Mouse (Mus musculus): ENCODE measurements at regions not wholly inside any gene's neighbourhood (a gene's known extent, or its start where the extent isn't known, plus 50 kb on each side); places are given as distances from the start of the nearest gene placed in this dataset.

- Histone ChIP-seq H3K9me3 (ENCODE audit: control insufficient read depth, low read length) (no peaks in the 10 kb centered on the region), H3K9ac (ENCODE audit: low read length) (no peak overlapping the region), H3K27ac (replicated peaks) (no peak overlapping the region), H3K4me2 (replicated peaks; ENCODE audit: low read depth) (no peak overlapping the region), H3K4me1 (replicated peaks; ENCODE audit: control insufficient read depth, insufficient read depth) (no peaks in the 10 kb centered on the region), H3K27me3 (ENCODE audit: control insufficient read depth, insufficient read depth, low read length) (no peaks in the 10 kb centered on the region), H3K4me3 (ENCODE audit: low read depth, low read length) (no peak overlapping the region), H3K36me3 (ENCODE audit: control insufficient read depth, insufficient read depth, low read length) (no peaks in the 10 kb centered on the region)
- no peak for DNase-seq (ENCODE audit: low spot score)
- WGBS: 90% methylated on average over 4 of the region's 4 CpGs
- ATAC-seq (ENCODE audit: low FRiP score, low TSS enrichment): no peak
- TF ChIP-seq EP300 (optimal IDR thresholded peaks at IDR 0.05): no peak
- TF ChIP-seq CTCF (IDR thresholded peaks at IDR 0.05; ENCODE audit: low read depth): no peak
Observed at GRCm38 (mm10) chr1:75850131-75850530, 304.1 kb downstream of the Slc4a3 start.

DNA sequence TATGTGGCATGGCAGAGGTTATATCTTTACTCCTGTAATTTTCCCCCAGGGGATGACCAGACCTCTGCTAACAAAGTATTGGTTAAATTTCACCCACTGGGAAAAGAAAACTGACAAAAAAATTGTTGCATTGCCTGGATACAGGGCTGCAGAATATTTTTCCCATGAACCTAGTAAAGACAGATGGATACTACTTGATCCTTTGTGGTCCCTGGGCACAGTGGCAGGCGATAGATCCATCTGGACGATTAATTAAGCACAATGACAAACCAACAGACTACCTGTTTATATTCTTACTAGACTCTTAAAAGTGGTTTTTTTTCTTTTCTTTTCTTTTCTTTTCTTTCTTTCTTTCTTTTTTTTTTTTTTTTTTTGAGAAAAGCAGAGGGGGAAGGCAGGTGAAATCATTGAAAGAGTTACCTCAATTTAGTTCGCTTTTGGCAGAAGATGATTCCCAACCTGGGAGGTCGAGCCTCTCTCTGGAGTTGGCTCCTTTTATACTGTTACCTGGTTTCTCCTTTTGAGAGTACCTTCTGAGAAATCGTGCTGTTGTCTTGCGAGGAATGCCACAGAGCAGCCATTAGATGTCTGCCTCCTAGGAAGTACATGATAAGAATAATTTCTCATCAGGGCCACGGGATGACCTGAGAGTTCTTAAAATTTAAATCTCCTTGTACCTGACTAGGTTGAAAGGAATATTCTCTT lies 312.6 kb downstream of the Slc4a3 start:
- Histone ChIP-seq H3K9ac (ENCODE audit: low read length) (no peak overlapping the region), H3K36me3 (ENCODE audit: control insufficient read depth, insufficient read depth, low read length) (no peaks in the 10 kb centered on the region), H3K4me1 (replicated peaks; ENCODE audit: control insufficient read depth, insufficient read depth) (no peaks in the 10 kb centered on the region), H3K9me3 (ENCODE audit: control insufficient read depth, low read length) (no peaks in the 10 kb centered on the region), H3K27me3 (ENCODE audit: control insufficient read depth, insufficient read depth, low read length) (no peaks in the 10 kb centered on the region), H3K4me2 (replicated peaks; ENCODE audit: low read depth) (no peak overlapping the region), H3K27ac (replicated peaks) (no peak overlapping the region), H3K4me3 (ENCODE audit: low read depth, low read length) (no peak overlapping the region)
- DNase-seq (ENCODE audit: low spot score): no peak
- 77% methylated on average over 7 of the region's 7 CpGs for WGBS
- no peak for ATAC-seq (ENCODE audit: low FRiP score, low TSS enrichment)
- TF ChIP-seq CTCF (IDR thresholded peaks at IDR 0.05; ENCODE audit: low read depth) (no peak), EP300 (optimal IDR thresholded peaks at IDR 0.05) (no peak)

- DNase-seq (ENCODE audit: low spot score) (no peak), ATAC-seq (ENCODE audit: low FRiP score, low TSS enrichment) (no peak)
- TF ChIP-seq EP300 (optimal IDR thresholded peaks at IDR 0.05) (no peak), CTCF (IDR thresholded peaks at IDR 0.05; ENCODE audit: low read depth) (no peak)
- no peak overlapping the region for H3K27ac ChIP-seq (replicated peaks)
- no peak overlapping the region for H3K9ac ChIP-seq (ENCODE audit: low read length)
- no peaks in the 10 kb centered on the region for H3K9me3 ChIP-seq (ENCODE audit: control insufficient read depth, low read length)
- 63% methylated on average over 4 of the region's 4 CpGs for WGBS
- H3K4me1 ChIP-seq (replicated peaks; ENCODE audit: control insufficient read depth, insufficient read depth): no peaks in the 10 kb centered on the region
- no peak overlapping the region for H3K4me3 ChIP-seq (ENCODE audit: low read depth, low read length)
- no peaks in the 10 kb centered on the region for H3K36me3 ChIP-seq (ENCODE audit: control insufficient read depth, insufficient read depth, low read length)
- H3K27me3 ChIP-seq (ENCODE audit: control insufficient read depth, insufficient read depth, low read length): no peaks in the 10 kb centered on the region
- no peak overlapping the region for H3K4me2 ChIP-seq (replicated peaks; ENCODE audit: low read depth)
Observed at GRCm38 (mm10) chr1:75862757-75863156, 316.7 kb downstream of the Slc4a3 start.

GRCm38 (mm10) chr1:75866556-75866955 lies 320.5 kb downstream of the Slc4a3 start:
- no peak for TF ChIP-seq CTCF (IDR thresholded peaks at IDR 0.05; ENCODE audit: low read depth)
- no peak for TF ChIP-seq EP300 (optimal IDR thresholded peaks at IDR 0.05)
- H3K36me3 ChIP-seq (ENCODE audit: control insufficient read depth, insufficient read depth, low read length): no peaks in the 10 kb centered on the region
- H3K9me3 ChIP-seq (ENCODE audit: control insufficient read depth, low read length): no peaks in the 10 kb centered on the region
- ATAC-seq (ENCODE audit: low FRiP score, low TSS enrichment): no peak
- no peaks in the 10 kb centered on the region for H3K27me3 ChIP-seq (ENCODE audit: control insufficient read depth, insufficient read depth, low read length)
- WGBS: 41% methylated on average over 6 of the region's 6 CpGs
- no peak overlapping the region for H3K9ac ChIP-seq (ENCODE audit: low read length)
- no peak overlapping the region for H3K4me3 ChIP-seq (ENCODE audit: low read depth, low read length)
- H3K4me2 ChIP-seq (replicated peaks; ENCODE audit: low read depth): no peak overlapping the region
- no peak for DNase-seq (ENCODE audit: low spot score)
- no peak overlapping the region for H3K27ac ChIP-seq (replicated peaks)
- H3K4me1 ChIP-seq (replicated peaks; ENCODE audit: control insufficient read depth, insufficient read depth): no peaks in the 10 kb centered on the region

GRCm38 (mm10) chr1:75869414-75869813 lies 323.3 kb downstream of the Slc4a3 start:
- no peak for TF ChIP-seq EP300 (optimal IDR thresholded peaks at IDR 0.05)
- no peak for TF ChIP-seq CTCF (IDR thresholded peaks at IDR 0.05; ENCODE audit: low read depth)
- Histone ChIP-seq H3K36me3 (ENCODE audit: control insufficient read depth, insufficient read depth, low read length) (no peaks in the 10 kb centered on the region), H3K27ac (replicated peaks) (no peak overlapping the region), H3K4me3 (ENCODE audit: low read depth, low read length) (no peak overlapping the region), H3K27me3 (ENCODE audit: control insufficient read depth, insufficient read depth, low read length) (no peaks in the 10 kb centered on the region), H3K4me1 (replicated peaks; ENCODE audit: control insufficient read depth, insufficient read depth) (no peaks in the 10 kb centered on the region), H3K9ac (ENCODE audit: low read length) (no peak overlapping the region), H3K4me2 (replicated peaks; ENCODE audit: low read depth) (no peak overlapping the region), H3K9me3 (ENCODE audit: control insufficient read depth, low read length) (no peaks in the 10 kb centered on the region)
- ATAC-seq (ENCODE audit: low FRiP score, low TSS enrichment): no peak
- no peak for DNase-seq (ENCODE audit: low spot score)
- 66% methylated on average over 2 of the region's 2 CpGs for WGBS

DNA sequence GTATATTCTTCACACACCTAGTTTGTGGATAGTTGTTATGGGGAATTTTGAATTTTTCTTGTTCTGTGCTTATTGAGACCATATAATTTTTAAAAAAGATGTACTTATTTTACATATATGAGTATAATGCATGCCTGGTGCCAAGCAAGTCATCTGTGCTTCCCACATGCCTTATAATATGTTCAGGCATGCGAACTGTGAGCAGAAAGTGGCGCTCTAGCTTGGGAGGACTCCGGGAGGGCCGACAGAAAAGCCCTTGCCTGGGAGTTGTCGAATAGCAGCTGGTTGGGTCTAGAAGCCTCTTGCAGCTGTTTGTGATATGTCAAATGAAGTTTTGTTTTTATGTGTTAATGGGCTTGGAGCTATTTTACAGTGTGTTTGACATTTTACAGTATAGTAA lies 323.8 kb downstream of the Slc4a3 start:
- no peak overlapping the region for H3K9ac ChIP-seq (ENCODE audit: low read length)
- no peaks in the 10 kb centered on the region for H3K27me3 ChIP-seq (ENCODE audit: control insufficient read depth, insufficient read depth, low read length)
- ATAC-seq (ENCODE audit: low FRiP score, low TSS enrichment): no peak
- no peak overlapping the region for H3K4me3 ChIP-seq (ENCODE audit: low read depth, low read length)
- H3K9me3 ChIP-seq (ENCODE audit: control insufficient read depth, low read length): no peaks in the 10 kb centered on the region
- 56% methylated on average over 5 of the region's 5 CpGs for WGBS
- no peak for DNase-seq (ENCODE audit: low spot score)
- H3K4me2 ChIP-seq (replicated peaks; ENCODE audit: low read depth): no peak overlapping the region
- H3K27ac ChIP-seq (replicated peaks): no peak overlapping the region
- no peaks in the 10 kb centered on the region for H3K36me3 ChIP-seq (ENCODE audit: control insufficient read depth, insufficient read depth, low read length)
- TF ChIP-seq CTCF (IDR thresholded peaks at IDR 0.05; ENCODE audit: low read depth): no peak
- H3K4me1 ChIP-seq (replicated peaks; ENCODE audit: control insufficient read depth, insufficient read depth): no peaks in the 10 kb centered on the region

Data from stomach, postnatal 0 days (tissue).